Mouse (Mus musculus) stomach, postnatal 0 days (tissue): ENCODE data around the gene Ick.

Source experiments
- CTCF ChIP-seq: IDR thresholded peaks from 2 replicates; pipeline ENCODE4 v1.5.1; 2016; ENCODE audit warnings: antibody characterized with exemption, low read depth, mild to moderate bottlenecking, moderate library complexity
- EP300 ChIP-seq: optimal IDR thresholded peaks from 2 replicates; pipeline ENCODE3; 2016; ENCODE audit warnings: antibody characterized with exemption

GRCm38 (mm10) chr9:78163291-78163690, 54.3 kb downstream of the Ick start:
- no peak for TF ChIP-seq EP300
- no peak for TF ChIP-seq CTCF
